Mouse (Mus musculus): ENCODE data around the gene Rassf2.

GRCm38 (mm10) chr2:132029646-132030417, at the start of gene Rassf2:
- TF ChIP-seq POLR2A (IDR thresholded peaks at IDR 0.05; ENCODE audit: control insufficient read depth, extremely low read depth, insufficient read depth, low read length, poor library complexity) (no peak; the same call in 1 of the 2 replicates), CTCF (IDR thresholded peaks at IDR 0.05; ENCODE audit: borderline replicate concordance, control insufficient read depth, extremely low read depth, insufficient read depth, low read length, poor library complexity) (no peak)
